Mouse (Mus musculus) natural killer cell, adult 2 months (primary cell): Measurements from ENCODE around the gene Taar7f.
"Not testable (repeated sequence)": the region's sequence is repeated elsewhere in the genome, so short reads cannot be mapped to it uniquely, and the experiment has no call there.

Experiments
- DNase-seq, 2 experiments: peaks; one replicate each; pipeline ENCODE4 v3.0.0; 2022; ENCODE audit warnings: low spot score in 2 of 2

The Taar7f gene

GRCm38 (mm10) chr10:24049210-24049609, at the start of gene Taar7f:
Taar7f (plus strand) TSS chr10:24049510.
- DNase-seq: no peak

GRCm38 (mm10) chr10:23999639-24000038, 49.7 kb upstream of the Taar7f start, which contains the start of gene Taar7b:
Taar7b (plus strand) TSS chr10:23999939.
- DNase-seq: no peak

- no peak for DNase-seq
Measured at GRCm38 (mm10) chr10:24006442-24006841, 42.9 kb upstream of the Taar7f start.

- no peak for DNase-seq
Measured at GRCm38 (mm10) chr10:24007034-24007433, 42.3 kb upstream of the Taar7f start.

- no peak for DNase-seq
Measured at GRCm38 (mm10) chr10:24008143-24008542, 41.2 kb upstream of the Taar7f start.

GRCm38 (mm10) chr10:24026922-24027321, 22.4 kb upstream of the Taar7f start, which contains the start of gene Taar7d:
Taar7d (plus strand) TSS chr10:24027222.
- DNase-seq: no peak

- DNase-seq: no peak
Measured at GRCm38 (mm10) chr10:24031347-24031746, 18.0 kb upstream of the Taar7f start.

- DNase-seq: no peak
Measured at GRCm38 (mm10) chr10:24037314-24037713, 12.0 kb upstream of the Taar7f start, which contains the start of gene Taar7e. Taar7e (plus strand) TSS chr10:24037614.

- no peak for DNase-seq
Measured at GRCm38 (mm10) chr10:24040120-24040869, 9.0 kb upstream of the Taar7f start.

- no peak for DNase-seq
Measured at GRCm38 (mm10) chr10:24052039-24052438, 2.7 kb downstream of the Taar7f start.

- DNase-seq: no peak
Measured at GRCm38 (mm10) chr10:24058986-24059385, 9.7 kb downstream of the Taar7f start.

- not testable (repeated sequence) for DNase-seq
Measured at GRCm38 (mm10) chr10:24074751-24075150, 25.4 kb downstream of the Taar7f start.

GRCm38 (mm10) chr10:24076200-24076599, 26.9 kb downstream of the Taar7f start, which contains the start of gene Taar8a:
Taar8a (plus strand) TSS chr10:24076500.
- DNase-seq: not testable (repeated sequence)

- no peak for DNase-seq
Measured at GRCm38 (mm10) chr10:24080166-24080565, 30.9 kb downstream of the Taar7f start.

- no peak for DNase-seq
Measured at GRCm38 (mm10) chr10:24085936-24086335, 36.6 kb downstream of the Taar7f start.

GRCm38 (mm10) chr10:24086555-24086954, 37.2 kb downstream of the Taar7f start:
- no peak for DNase-seq

GRCm38 (mm10) chr10:24087168-24087567, 37.9 kb downstream of the Taar7f start:
- no peak for DNase-seq

- no peak for DNase-seq
Measured at GRCm38 (mm10) chr10:24092194-24092593, 42.9 kb downstream of the Taar7f start, which contains the start of gene Taar8b. Taar8b (minus strand) TSS chr10:24092294.

GRCm38 (mm10) chr10:24097010-24097409, 47.7 kb downstream of the Taar7f start:
- not testable (repeated sequence) for DNase-seq
